Mouse (Mus musculus) skeletal muscle tissue, adult 2 months (tissue): ENCODE data around the gene Eif1b.
"Not testable (repeated sequence)": the region's sequence is repeated elsewhere in the genome, so short reads cannot be mapped to it uniquely, and the experiment has no call there.

Source experiments
- DNase-seq: peaks from one replicate; pipeline ENCODE4 v3.0.0-alpha.2; 2012; ENCODE audit warnings: low read depth, low spot score

Gene Eif1b

DNA sequence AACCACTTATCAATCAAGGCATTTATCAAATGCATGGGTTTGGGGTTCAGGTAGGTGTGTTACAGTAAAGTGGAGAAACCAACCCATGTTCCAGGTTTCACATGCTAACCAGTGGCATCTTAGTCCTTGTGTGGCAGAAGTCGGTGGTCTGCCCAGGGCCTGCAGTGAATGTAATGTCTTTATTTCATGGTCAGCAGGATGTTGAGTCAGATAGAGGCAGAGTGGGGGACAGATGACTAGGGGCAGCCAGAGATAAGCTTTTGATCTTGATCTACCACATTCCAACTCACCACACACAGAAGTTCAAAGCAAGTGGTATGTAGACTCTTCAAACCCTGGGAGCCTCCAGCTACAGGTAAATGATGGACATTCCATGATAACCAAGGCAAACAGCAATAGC is 29.1 kb downstream of the Eif1b start:
- DNase-seq, result no peak

DNA sequence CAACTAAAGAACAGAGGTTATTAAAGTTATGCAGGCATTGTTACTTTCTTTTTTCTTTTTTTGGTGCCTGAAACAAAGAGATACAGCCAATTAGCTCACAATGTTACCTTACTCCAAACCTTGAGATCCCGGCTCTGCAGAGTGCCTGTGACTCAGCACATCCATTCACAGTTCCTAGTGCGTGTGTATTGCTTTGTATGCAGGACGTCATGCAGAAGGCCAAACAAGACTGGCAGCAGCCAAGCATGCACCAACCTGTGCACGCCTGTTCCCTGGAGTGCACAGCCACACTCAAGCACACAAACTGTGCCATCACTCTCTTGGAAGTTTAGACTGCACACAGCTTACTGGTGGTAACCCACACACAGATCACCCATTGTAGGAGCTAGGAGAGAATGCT is 35.2 kb downstream of the Eif1b start:
- DNase-seq, result no peak

DNA sequence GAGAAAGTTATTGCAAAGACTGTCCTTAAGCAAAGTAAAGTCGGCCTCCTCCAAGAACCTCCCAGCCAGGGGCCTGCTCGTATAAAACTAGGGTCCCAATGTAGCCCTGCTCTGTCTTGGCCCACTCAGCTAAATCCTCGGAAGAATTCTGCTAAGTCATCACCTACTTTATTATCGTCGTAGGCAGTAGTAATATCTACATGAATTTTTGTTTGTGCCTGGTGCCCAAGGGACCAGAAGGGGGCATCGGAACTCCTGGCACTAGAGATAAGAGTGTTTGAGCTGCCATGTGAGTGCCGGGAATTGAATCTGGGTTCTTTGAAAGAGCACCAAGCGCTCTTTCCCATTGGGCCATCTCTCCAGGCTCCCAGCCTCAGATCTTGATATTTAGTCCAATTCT is 35.9 kb downstream of the Eif1b start:
- no peak for DNase-seq

DNA sequence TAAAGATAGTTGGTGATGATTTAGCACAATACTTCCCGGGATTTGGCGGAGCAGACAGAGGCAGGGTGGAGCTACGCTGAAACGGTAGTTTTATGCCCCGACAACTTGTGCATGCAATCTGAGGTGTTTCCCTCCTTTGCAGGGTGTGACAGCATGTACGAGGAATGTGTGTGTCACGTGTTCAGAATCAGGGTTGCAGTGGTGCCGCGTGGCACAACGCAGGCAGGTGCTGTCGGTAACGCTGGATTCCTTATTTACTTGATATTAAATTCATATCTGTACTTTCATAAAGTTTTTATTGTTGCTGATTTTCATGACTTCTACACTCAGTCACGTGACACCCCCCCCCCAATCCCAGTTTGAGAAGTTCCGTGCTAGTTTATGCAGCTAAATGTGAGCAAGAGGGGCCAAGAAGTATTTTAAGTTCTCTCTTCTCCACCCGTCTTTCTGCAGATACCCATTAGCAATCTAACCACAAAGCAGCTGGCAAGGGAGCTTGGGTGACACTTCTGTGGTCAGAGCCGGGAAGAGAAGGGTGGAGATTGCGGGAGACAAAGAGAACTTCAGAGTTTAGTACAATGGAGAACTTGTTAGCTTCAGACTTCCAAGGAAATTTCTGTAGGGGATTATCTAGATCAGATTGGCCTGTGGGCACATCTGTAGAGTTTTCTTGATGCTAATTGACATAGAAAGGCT is 36.9 kb downstream of the Eif1b start:
- DNase-seq, result no peak

DNA sequence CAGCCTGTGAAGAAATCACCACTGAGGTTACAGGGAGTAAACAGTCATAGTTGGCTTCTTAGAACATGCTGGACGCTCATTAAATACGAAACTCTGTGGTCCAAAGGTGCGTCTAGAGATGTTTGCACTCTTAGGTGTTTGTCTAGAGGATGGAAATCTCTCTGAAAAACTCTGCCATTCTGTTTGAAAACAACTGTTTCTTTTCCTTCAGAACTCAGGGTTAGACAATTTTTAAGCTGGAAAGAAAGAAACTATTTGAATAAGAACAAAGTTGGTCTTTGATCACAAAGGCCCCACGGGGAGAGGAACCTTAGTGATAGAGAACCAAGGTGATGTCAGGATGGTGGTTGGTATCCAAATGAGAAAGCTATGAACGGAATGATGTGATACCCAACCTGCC is 38.4 kb downstream of the Eif1b start:
- no peak for DNase-seq

DNA sequence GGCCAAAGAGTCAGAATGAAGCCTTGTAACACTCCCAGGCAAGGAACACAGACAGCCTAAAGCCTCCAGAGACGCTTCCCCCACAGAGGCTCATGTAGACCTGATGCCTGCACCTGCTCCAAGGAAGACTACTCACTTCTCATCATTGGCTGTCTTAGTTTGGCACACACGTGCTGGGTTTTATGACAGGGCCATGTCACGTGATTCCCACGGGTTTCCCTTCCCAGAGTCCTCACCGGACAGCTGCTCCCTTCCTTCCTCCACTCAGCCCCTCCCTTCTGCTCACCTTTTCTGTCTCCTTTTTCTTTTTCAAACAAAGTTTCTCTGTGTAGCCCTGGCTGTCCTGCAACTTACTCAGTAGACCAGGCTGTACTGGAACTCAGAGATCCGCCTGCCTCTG is 40.0 kb downstream of the Eif1b start:
- no peak for DNase-seq

DNA sequence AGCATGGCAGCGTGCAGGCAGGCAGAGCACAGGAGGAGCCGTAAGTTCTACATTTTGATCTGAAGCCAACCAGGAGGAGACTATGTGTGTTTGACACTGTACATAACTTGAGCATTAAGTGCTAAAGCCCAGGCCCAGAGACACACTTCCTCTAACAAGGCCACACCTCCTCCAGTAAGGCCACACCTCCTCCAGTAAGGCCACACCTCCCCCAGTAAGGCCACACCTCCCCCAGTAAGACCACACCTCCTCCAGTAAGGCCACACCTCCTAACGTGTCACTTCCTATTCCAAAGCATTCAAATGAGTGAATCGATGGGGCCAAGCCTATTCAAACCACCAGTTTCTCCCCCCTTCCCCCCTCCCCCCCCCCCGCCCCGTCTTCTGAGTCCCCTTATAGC is 40.7 kb downstream of the Eif1b start:
- DNase-seq, result no peak

DNA sequence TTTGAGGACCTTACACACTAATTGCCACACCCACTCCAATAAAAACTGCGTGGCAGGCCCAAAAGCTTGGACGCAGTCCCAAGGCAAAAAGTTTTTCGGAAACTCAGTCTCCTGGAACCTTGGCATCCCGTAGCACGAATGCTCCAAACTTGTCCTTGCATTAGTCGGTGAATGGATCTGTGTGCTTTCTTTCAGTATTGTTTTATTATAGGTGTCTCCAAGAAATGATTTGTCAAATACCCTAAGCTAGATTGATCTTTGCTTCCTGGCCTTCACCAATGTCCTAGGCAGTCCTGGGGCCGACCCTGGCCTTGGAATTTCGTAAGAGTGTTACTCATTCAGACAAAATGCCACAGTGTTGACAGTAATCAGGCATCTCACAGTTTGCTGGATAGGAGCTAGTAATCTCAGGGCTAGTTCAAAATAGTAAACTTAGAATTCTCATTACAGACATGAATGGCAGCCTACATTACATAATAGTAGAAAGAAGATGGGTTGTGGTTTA is 41.5 kb downstream of the Eif1b start:
- DNase-seq, result not testable (repeated sequence)

DNA sequence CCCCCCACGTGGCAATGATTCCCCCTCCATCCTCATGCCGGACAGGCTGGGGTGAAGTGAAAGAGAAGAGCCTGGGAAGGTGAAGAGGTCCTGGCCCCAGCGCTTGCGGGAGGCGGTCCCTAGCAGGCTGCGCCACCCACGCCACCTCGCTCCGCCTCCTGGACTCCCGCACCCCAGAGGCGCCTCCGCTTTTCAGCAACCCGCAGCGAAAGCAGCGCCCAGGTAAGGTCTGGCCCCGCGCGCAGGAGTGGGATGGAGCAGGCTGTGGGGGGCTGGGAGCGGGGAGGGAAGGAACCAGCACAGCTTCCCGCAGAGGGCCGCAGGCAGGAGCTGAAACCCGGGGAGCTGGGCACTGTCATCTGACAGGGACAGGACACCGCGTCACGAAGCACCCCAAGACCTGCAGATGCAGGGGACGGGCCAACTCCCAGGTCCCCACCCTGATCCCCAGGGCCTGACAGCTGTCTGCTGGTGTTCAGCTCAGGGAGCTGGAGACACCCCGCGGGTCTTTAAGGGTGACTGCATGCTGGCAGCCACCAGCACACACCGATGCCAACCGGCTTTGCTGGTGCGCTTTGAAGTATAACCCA is 47.7 kb downstream of the Eif1b start, which contains the start of gene Entpd3:
Gene Entpd3, plus strand, starts transcription at position 157 of the 590 bp plus-strand sequence.
- DNase-seq, result no peak

DNA sequence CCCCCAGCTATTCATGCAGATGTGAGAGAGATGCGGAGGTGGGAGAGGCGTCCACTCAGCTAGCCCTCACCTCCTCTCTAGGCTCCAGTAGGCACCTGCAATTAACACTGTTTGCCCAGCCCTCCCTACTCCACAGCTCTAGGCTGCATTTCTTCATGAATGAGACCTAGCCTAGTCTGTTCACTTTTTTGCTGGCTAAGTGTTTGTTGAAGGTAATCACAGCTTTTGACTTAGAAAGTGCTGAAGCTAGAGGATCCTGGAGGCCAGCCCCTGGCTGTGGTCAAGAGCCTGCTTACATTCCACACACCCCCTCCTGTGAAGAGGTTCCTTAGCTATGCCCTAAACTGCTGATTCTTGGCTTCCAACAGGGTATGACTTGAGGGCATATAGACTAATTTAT is 49.4 kb downstream of the Eif1b start:
- DNase-seq, result no peak

DNA sequence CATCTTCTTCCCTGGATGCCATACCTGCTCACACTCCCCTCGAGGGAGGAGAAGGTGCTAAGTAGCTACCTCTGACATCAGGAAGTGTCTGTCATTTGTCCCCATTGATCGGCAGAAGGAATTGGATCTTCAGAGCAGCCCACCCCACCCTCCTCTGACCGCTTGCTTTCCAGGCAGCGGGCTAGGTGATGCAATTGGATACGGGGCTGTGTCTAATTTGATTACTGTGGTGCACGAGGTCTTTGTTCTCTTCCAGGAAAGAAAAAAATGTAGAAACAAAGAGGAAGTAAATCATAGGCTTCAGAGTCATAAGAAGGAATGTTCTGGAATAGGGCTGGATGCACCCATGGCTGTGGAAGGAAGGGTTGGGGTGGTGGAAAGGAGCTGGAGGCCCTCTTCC is 50.2 kb downstream of the Eif1b start:
- DNase-seq, result no peak
